Mouse (Mus musculus): ENCODE results near the gene 1700029H14Rik. TPM values are rescaled to one million over a fixed set of nuclear protein-coding genes. Genes with fewer than 3 reads are reported as not detected.
A peak's percentile ranks its signal among the peaks of the same experiment; 100 is the strongest.

Gene 1700029H14Rik
- polyA plus RNA-seq, 1 experiment, result 0.18 TPM

- Histone ChIP-seq H3K27me3 (ENCODE audit: control insufficient read depth, insufficient read depth, low read length) (no peaks in the 10 kb centered on the region), H3K4me1 (ENCODE audit: control insufficient read depth, insufficient read depth, low read length) (peaks cover 5% of the 10 kb centered on the region; the same call in 1 of the 2 replicates), H3K27ac (ENCODE audit: insufficient read depth, low read length) (no peak overlapping the region), H3K4me3 (replicated peaks; ENCODE audit: insufficient read depth, low read depth, low read length) (no peak overlapping the region)
- WGBS, result 57% methylated on average over 5 of the region's 5 CpGs
- no peak for DNase-seq
- TF ChIP-seq POLR2A (IDR thresholded peaks at IDR 0.05; ENCODE audit: borderline replicate concordance, insufficient read depth, low read length) (no peak), CTCF (IDR thresholded peaks at IDR 0.05; ENCODE audit: borderline replicate concordance, insufficient read depth, low read depth, low read length) (no peak)
Measured at GRCm38 (mm10) chr8:13541526-13541925, 20.7 kb downstream of the 1700029H14Rik start.

DNA sequence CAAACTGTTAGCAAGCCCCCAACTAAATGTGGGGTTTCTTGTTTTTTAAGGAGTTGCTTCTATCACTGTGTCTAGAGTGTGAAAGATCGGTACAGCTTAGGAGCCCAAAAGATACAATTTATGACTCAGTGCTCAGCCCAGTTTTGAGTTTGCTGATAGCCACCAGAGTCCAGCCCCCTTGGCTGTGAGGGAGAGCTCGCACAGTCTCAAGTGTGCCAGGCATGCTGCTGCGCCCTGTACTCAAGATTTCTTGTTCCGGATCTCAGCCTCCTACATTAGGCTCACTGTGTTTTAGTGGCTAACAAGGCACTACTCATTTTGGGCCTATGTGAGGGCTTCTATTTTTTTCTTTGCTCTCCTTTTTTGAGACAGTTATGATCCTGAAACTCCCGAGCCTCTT lies 22.1 kb downstream of the 1700029H14Rik start:
- Histone ChIP-seq H3K4me3 (replicated peaks; ENCODE audit: insufficient read depth, low read depth, low read length) (no peak overlapping the region), H3K27me3 (ENCODE audit: control insufficient read depth, insufficient read depth, low read length) (no peaks in the 10 kb centered on the region), H3K27ac (ENCODE audit: insufficient read depth, low read length) (no peak overlapping the region), H3K4me1 (ENCODE audit: control insufficient read depth, insufficient read depth, low read length) (peaks cover 5% of the 10 kb centered on the region; the same call in 1 of the 2 replicates)
- DNase-seq, result no peak
- TF ChIP-seq CTCF (IDR thresholded peaks at IDR 0.05; ENCODE audit: borderline replicate concordance, insufficient read depth, low read depth, low read length) (no peak), POLR2A (IDR thresholded peaks at IDR 0.05; ENCODE audit: borderline replicate concordance, insufficient read depth, low read length) (no peak)
- 94% methylated on average over 5 of the region's 5 CpGs for WGBS

DNA sequence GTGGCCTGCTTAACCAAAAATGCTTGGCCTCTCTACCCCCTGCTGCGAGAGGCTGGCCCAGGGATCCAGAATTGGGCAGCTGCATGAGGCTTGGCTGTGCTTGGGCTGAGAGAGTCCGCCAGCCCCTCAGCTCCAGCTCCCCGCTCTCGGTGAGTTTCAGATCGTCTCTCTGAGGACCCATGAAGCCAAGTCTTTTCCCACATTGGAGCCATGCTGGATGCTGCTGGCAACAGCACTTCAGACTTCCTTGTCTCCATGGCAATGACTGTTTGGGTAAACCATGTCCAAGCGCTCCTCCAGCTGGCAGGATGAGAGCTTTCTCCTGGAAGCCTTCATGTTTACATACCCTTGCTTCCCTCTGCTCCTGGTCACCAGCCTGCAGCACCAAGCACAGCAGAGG lies 23.4 kb downstream of the 1700029H14Rik start:
- no peaks in the 10 kb centered on the region for H3K27me3 ChIP-seq (ENCODE audit: control insufficient read depth, insufficient read depth, low read length)
- H3K27ac ChIP-seq (ENCODE audit: insufficient read depth, low read length), result no peak overlapping the region
- peak in 1 of 2 experiments; percentile 51 for DNase-seq
- no peak overlapping the region for H3K4me3 ChIP-seq (replicated peaks; ENCODE audit: insufficient read depth, low read depth, low read length)
- peaks cover 5% of the 10 kb centered on the region; the same call in 1 of the 2 replicates for H3K4me1 ChIP-seq (ENCODE audit: control insufficient read depth, insufficient read depth, low read length)
- no peak for TF ChIP-seq POLR2A (IDR thresholded peaks at IDR 0.05; ENCODE audit: borderline replicate concordance, insufficient read depth, low read length)
- no peak for TF ChIP-seq CTCF (IDR thresholded peaks at IDR 0.05; ENCODE audit: borderline replicate concordance, insufficient read depth, low read depth, low read length)
- 43% methylated on average over 6 of the region's 6 CpGs for WGBS

GRCm38 (mm10) chr8:13537102-13537501 lies 25.2 kb downstream of the 1700029H14Rik start:
- TF ChIP-seq POLR2A (IDR thresholded peaks at IDR 0.05; ENCODE audit: borderline replicate concordance, insufficient read depth, low read length) (no peak), CTCF (IDR thresholded peaks at IDR 0.05; ENCODE audit: borderline replicate concordance, insufficient read depth, low read depth, low read length) (no peak)
- H3K4me1 ChIP-seq (ENCODE audit: control insufficient read depth, insufficient read depth, low read length), result peaks cover 5% of the 10 kb centered on the region
- no peak for DNase-seq
- H3K27me3 ChIP-seq (ENCODE audit: control insufficient read depth, insufficient read depth, low read length), result no peaks in the 10 kb centered on the region
- no peak overlapping the region for H3K27ac ChIP-seq (ENCODE audit: insufficient read depth, low read length)
- no peak overlapping the region for H3K4me3 ChIP-seq (replicated peaks; ENCODE audit: insufficient read depth, low read depth, low read length)
- 89% methylated on average over 2 of the region's 2 CpGs for WGBS

DNA sequence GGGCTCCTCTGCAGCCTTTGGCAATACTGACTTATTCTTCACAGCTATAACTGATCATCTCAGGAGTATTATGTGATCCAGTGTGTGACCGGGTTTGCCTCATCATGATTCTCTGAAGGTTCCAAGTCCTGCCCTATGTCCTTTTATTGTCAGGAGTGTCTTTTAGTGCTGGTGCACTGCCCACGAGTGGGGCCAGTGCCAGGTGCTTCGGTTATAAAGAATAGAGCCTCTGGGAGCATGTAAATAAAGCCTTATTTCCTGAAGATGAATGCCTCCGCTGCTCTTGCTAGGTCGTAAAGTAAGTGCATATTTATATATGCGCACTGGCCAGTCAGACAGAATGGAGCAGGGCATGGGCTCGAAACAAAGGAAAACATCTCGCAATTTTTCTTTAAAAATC lies 29.1 kb downstream of the 1700029H14Rik start:
- Histone ChIP-seq H3K4me1 (ENCODE audit: control insufficient read depth, insufficient read depth, low read length) (peaks cover 37% of the 10 kb centered on the region), H3K27ac (ENCODE audit: insufficient read depth, low read length) (no peak overlapping the region), H3K4me3 (replicated peaks; ENCODE audit: insufficient read depth, low read depth, low read length) (no peak overlapping the region), H3K27me3 (ENCODE audit: control insufficient read depth, insufficient read depth, low read length) (no peaks in the 10 kb centered on the region)
- TF ChIP-seq CTCF (IDR thresholded peaks at IDR 0.05; ENCODE audit: borderline replicate concordance, insufficient read depth, low read depth, low read length) (no peak), POLR2A (IDR thresholded peaks at IDR 0.05; ENCODE audit: borderline replicate concordance, insufficient read depth, low read length) (no peak)
- DNase-seq, result no peak
- WGBS, result 87% methylated on average over 8 of the region's 8 CpGs

- peak overlapping the region; percentile 13 for H3K27ac ChIP-seq (ENCODE audit: insufficient read depth, low read length)
- H3K4me1 ChIP-seq (ENCODE audit: control insufficient read depth, insufficient read depth, low read length), result peaks cover 37% of the 10 kb centered on the region
- no peak for DNase-seq
- H3K4me3 ChIP-seq (replicated peaks; ENCODE audit: insufficient read depth, low read depth, low read length), result no peak overlapping the region
- no peaks in the 10 kb centered on the region for H3K27me3 ChIP-seq (ENCODE audit: control insufficient read depth, insufficient read depth, low read length)
- TF ChIP-seq CTCF (IDR thresholded peaks at IDR 0.05; ENCODE audit: borderline replicate concordance, insufficient read depth, low read depth, low read length) (no peak), POLR2A (IDR thresholded peaks at IDR 0.05; ENCODE audit: borderline replicate concordance, insufficient read depth, low read length) (no peak)
- 58% methylated on average over 9 of the region's 9 CpGs for WGBS
Measured at GRCm38 (mm10) chr8:13531602-13532171, 30.6 kb downstream of the 1700029H14Rik start.

DNA sequence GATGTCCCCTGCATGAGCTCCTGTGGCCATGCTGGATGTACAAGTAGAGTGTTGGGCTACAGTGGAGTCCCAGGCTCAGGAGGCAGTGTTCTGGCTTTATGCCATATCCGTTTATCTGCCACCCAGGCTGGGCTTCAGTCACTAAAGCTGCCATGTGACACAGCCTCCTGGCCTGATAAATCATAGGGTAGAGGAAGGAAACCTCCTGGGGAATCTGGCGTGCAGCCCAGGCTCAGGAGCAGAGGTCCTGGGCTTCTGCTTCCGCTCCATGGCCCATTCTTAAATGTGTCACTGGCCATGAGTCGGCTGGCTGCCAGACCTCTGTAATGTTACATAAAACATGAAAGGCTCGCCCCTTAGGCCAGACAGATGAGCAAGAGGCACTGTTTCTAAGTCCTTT lies 31.3 kb downstream of the 1700029H14Rik start:
- Histone ChIP-seq H3K27me3 (ENCODE audit: control insufficient read depth, insufficient read depth, low read length) (no peaks in the 10 kb centered on the region), H3K4me1 (ENCODE audit: control insufficient read depth, insufficient read depth, low read length) (peaks cover 37% of the 10 kb centered on the region), H3K27ac (ENCODE audit: insufficient read depth, low read length) (peak overlapping the region; percentile 34; the same call in 1 of the 2 replicates), H3K4me3 (replicated peaks; ENCODE audit: insufficient read depth, low read depth, low read length) (no peak overlapping the region)
- no peak for TF ChIP-seq CTCF (IDR thresholded peaks at IDR 0.05; ENCODE audit: borderline replicate concordance, insufficient read depth, low read depth, low read length)
- DNase-seq, result peak; percentile 91 to 94
- 6% methylated on average over 5 of the region's 5 CpGs for WGBS

DNA sequence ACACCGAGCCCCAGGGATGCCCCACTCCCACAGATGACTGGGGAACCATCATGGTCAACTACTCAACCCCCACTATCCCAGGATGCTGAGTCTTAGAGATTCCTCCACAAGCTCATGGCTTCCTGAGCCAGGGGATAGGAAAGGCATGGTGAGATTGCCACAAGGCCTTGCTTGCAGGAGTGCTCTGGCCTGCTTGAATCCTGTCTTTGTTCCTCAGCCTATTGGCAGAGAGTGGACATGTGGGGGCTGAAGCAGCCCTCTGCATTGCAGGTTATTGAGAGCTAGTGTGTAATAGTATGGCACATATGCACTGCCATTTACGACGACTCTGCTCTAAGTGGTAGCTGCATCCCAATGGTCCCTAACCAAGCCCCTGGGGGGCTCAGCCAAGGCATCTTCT lies 31.9 kb downstream of the 1700029H14Rik start:
- Histone ChIP-seq H3K27me3 (ENCODE audit: control insufficient read depth, insufficient read depth, low read length) (no peaks in the 10 kb centered on the region), H3K4me1 (ENCODE audit: control insufficient read depth, insufficient read depth, low read length) (peaks cover 37% of the 10 kb centered on the region), H3K4me3 (replicated peaks; ENCODE audit: insufficient read depth, low read depth, low read length) (no peak overlapping the region), H3K27ac (ENCODE audit: insufficient read depth, low read length) (peak overlapping the region; percentile 34)
- 31% methylated on average over 3 of the region's 3 CpGs for WGBS
- TF ChIP-seq POLR2A (IDR thresholded peaks at IDR 0.05; ENCODE audit: borderline replicate concordance, insufficient read depth, low read length) (no peak), CTCF (IDR thresholded peaks at IDR 0.05; ENCODE audit: borderline replicate concordance, insufficient read depth, low read depth, low read length) (no peak)
- DNase-seq, result no peak

All from cerebellum, adult 2 months (tissue).